Mouse (Mus musculus) thymus, postnatal 10 days (tissue): Measurements from ENCODE around the gene Acsl4.
A peak's percentile ranks its signal among the peaks of the same experiment; 100 is the strongest.

ENCODE experiments used
- DNase-seq, 2 experiments: peaks; one replicate each; pipeline ENCODE4 v3.0.0; 2021; ENCODE audit warnings: low spot score in 2 of 2

Gene Acsl4

GRCm38 (mm10) chrX:142359031-142359430, 31.3 kb downstream of the Acsl4 start:
- DNase-seq, result no peak

- DNase-seq, result no peak
These were observed 31.9 kb downstream of the Acsl4 start for GRCm38 (mm10) chrX:142358427-142358826.

GRCm38 (mm10) chrX:142336207-142336606, 54.1 kb downstream of the Acsl4 start:
- DNase-seq, result no peak

- no peak for DNase-seq
These were observed 54.8 kb downstream of the Acsl4 start for GRCm38 (mm10) chrX:142335502-142335901.

GRCm38 (mm10) chrX:142325760-142326159, 64.6 kb downstream of the Acsl4 start:
- peak in 1 of 2 experiments; percentile 5 for DNase-seq

- no peak for DNase-seq
These were observed 74.2 kb downstream of the Acsl4 start for GRCm38 (mm10) chrX:142316106-142316505.

- no peak for DNase-seq
These were observed 75.1 kb downstream of the Acsl4 start for GRCm38 (mm10) chrX:142315270-142315669.

GRCm38 (mm10) chrX:142314307-142315024, 75.9 kb downstream of the Acsl4 start:
- DNase-seq, result peak in 1 of 2 experiments; percentile 22

GRCm38 (mm10) chrX:142310431-142310830, 79.9 kb downstream of the Acsl4 start:
- no peak for DNase-seq

- no peak for DNase-seq
These were observed 84.3 kb downstream of the Acsl4 start, which contains the start of gene Kcne1l for GRCm38 (mm10) chrX:142305869-142306581. Gene Kcne1l, minus strand, starts transcription at chrX:142306294.

GRCm38 (mm10) chrX:142305010-142305868, 85.1 kb downstream of the Acsl4 start:
- no peak for DNase-seq

GRCm38 (mm10) chrX:142304592-142304991, 85.7 kb downstream of the Acsl4 start:
- DNase-seq, result no peak

- no peak for DNase-seq
These were observed 86.9 kb downstream of the Acsl4 start for GRCm38 (mm10) chrX:142303456-142303855.

- DNase-seq, result no peak
These were observed 104.4 kb downstream of the Acsl4 start for GRCm38 (mm10) chrX:142285905-142286304.

GRCm38 (mm10) chrX:142276573-142276972, 113.8 kb downstream of the Acsl4 start:
- no peak for DNase-seq

- no peak for DNase-seq
These were observed 114.3 kb downstream of the Acsl4 start for GRCm38 (mm10) chrX:142276031-142276430.
